Mouse (Mus musculus) heart, embryonic 15.5 days (tissue): Measurements from ENCODE around the gene Pcsk6. TPM values are rescaled to one million over a fixed set of nuclear protein-coding genes. Genes with fewer than 3 reads are reported as not detected.
A peak's percentile ranks its signal among the peaks of the same experiment; 100 is the strongest.

ENCODE experiments used
- ATAC-seq: fragments of 200-750 bp; cut with Nextera tagmentation; replicated peaks from 2 replicates; pipeline ENCODE4 v1.8.0; 2017; ENCODE audit warnings: low read depth, moderate TSS enrichment; ENCODE audit not compliant: insufficient number of reproducible peaks, insufficient read depth, low FRiP score
- H3K27ac ChIP-seq: fragments of 300-500 bp; sonication (generic); 2 replicates; pipeline ENCODE4 v1.5.1; 2015; ENCODE audit warnings: mild to moderate bottlenecking, inconsistent platforms
- H3K27me3 ChIP-seq: fragments of 300-500 bp; sonication (generic); 2 replicates; pipeline ENCODE4 v1.6.1; 2015; ENCODE audit warnings: inconsistent platforms
- H3K36me3 ChIP-seq: fragments of 300-500 bp; sonication (generic); 2 replicates; pipeline ENCODE4 v1.6.1; 2015; ENCODE audit warnings: mild to moderate bottlenecking, inconsistent platforms
- H3K4me1 ChIP-seq: fragments of 300-500 bp; sonication (generic); replicated peaks from 2 replicates; pipeline ENCODE4 v1.6.1; 2015; ENCODE audit warnings: inconsistent platforms
- H3K4me2 ChIP-seq: fragments of 300-500 bp; sonication (generic); 2 replicates; pipeline ENCODE4 v1.6.1; 2015; ENCODE audit warnings: inconsistent platforms, mild to moderate bottlenecking, moderate library complexity
- H3K4me3 ChIP-seq: fragments of 300-500 bp; sonication (generic); 2 replicates; pipeline ENCODE4 v1.5.1; 2015; ENCODE audit warnings: mild to moderate bottlenecking, inconsistent platforms
- H3K9ac ChIP-seq: fragments of 300-500 bp; sonication (generic); 2 replicates; pipeline ENCODE4 v1.6.1; 2015; ENCODE audit warnings: mild to moderate bottlenecking, inconsistent platforms
- H3K9me3 ChIP-seq: fragments of 300-500 bp; sonication (generic); replicated peaks from 2 replicates; pipeline ENCODE4 v1.6.1; 2016; ENCODE audit warnings: inconsistent platforms
- WGBS: fragments of 180-500 bp; shearing (Covaris S2); methylation state at CpG from one replicate; pipeline ENCODE4 v1.1.7; 2015; ENCODE audit warnings: mixed read lengths; 5-methylcytosine and 5-hydroxymethylcytosine counted together
- polyA plus RNA-seq: library from polyadenylated mRNA; unstranded; fragments of >200 nt; fragmentation: Nextera tagmentation; extraction: Ambion mirVana; gene quantifications from 2 replicates; pipeline ENCODE4 v1.2.1, GENCODE M21; 2015

The Pcsk6 gene
- polyA plus RNA-seq, 1 experiment from 2014 or later, result 1.8 TPM

DNA sequence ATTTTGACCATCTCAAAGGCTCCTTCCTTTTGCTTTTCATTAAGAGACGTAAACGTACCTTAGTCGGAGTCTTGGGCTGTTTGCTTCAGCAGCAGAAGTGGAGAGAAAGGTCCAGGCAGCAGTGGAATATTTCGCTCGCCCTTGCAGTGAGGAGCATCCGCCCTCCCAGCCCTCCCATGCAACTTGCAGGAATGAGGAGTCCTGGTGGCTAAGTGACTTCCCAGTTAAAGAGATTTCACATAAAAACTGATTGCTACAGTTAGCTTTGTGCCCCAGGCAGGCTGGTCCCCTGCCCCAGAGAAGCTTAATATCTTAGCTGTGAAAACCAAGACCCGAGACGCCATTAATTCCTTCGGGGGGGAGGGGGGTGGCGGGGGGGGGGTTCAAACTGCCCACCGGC lies 116.4 kb downstream of the Pcsk6 start:
- no peak for ATAC-seq
- Histone ChIP-seq H3K27me3 (no peaks in the 10 kb centered on the region), H3K4me1 (peaks cover 8% of the 10 kb centered on the region; the same call in 1 of the 2 replicates), H3K36me3 (no peaks in the 10 kb centered on the region), H3K9ac (no peak overlapping the region), H3K4me3 (no peak overlapping the region), H3K4me2 (no peak overlapping the region), H3K27ac (no peak overlapping the region), H3K9me3 (no peaks in the 10 kb centered on the region)
- WGBS, result 76% methylated on average over 11 of the region's 11 CpGs

DNA sequence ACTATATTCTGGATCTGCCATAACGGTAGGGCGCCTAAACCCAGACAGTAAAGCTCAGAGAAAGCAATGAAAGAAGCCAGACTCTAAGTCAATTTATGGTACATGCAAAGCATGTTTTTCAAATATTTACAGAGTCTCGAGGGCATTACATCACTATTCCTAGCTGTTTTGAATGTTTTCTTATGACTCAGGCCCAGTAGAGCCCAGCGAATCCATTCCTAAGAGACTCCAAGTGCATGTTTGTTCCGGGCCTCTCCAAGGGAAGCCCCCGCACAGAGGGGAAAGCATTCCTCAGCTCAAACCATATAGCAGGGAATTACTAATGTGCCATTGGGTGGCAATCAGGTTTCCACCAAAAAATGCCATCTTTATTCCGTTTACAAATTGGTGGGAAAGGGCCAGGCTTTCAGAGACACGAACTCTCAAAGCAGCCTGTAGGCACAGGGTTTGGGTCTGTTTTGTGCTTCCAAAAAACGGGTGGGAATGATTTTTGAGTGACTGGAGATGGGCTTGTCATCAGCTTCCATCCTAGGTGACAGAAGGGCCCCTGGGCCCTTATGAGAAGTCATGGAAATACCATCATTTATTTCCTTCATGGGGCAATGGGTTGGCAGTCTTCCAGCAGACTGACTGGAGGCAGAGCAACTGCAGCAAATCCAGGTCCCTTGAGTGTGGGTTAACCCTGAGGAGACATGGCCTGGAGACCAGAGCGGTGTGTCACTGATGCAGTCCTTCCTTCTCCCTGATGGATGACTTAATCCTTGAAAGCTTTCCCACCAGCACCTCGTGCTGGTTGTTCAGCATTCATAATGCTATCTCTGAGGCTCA lies 117.7 kb downstream of the Pcsk6 start:
- no peak overlapping the region for H3K4me3 ChIP-seq
- no peak overlapping the region for H3K9ac ChIP-seq
- H3K36me3 ChIP-seq, result no peaks in the 10 kb centered on the region
- H3K4me2 ChIP-seq, result no peak overlapping the region
- WGBS, result 62% methylated on average over 11 of the region's 11 CpGs
- peak; percentile 45; the same call in 1 of the 2 replicates for ATAC-seq
- no peaks in the 10 kb centered on the region for H3K27me3 ChIP-seq
- H3K27ac ChIP-seq, result 0 out of 2 replicates have a peak overlapping the region, but pooled peaks have one; percentile 8
- peaks cover 8% of the 10 kb centered on the region; the same call in 1 of the 2 replicates for H3K4me1 ChIP-seq
- no peaks in the 10 kb centered on the region for H3K9me3 ChIP-seq

DNA sequence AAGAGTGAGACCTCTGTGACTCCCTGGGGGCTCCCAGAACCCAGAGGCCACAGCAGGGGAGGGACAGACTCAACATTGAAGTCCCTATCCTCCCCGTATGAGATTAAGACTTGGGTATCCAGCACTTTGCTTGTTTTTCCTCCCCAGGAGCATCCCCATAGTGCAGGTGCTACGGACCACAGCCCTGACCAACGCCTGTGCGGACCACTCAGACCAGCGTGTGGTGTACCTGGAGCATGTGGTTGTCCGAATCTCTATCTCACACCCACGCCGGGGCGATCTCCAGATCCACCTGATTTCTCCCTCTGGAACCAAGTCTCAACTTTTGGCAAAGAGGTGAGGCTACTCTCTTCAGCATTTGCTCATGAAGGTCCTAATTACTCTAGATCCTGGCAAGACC lies 118.5 kb downstream of the Pcsk6 start:
- Histone ChIP-seq H3K9ac (no peak overlapping the region), H3K9me3 (no peaks in the 10 kb centered on the region), H3K4me2 (no peak overlapping the region), H3K36me3 (no peaks in the 10 kb centered on the region), H3K27ac (no peak overlapping the region), H3K4me1 (peaks cover 8% of the 10 kb centered on the region; the same call in 1 of the 2 replicates), H3K27me3 (no peaks in the 10 kb centered on the region), H3K4me3 (no peak overlapping the region)
- ATAC-seq, result no peak
- 90% methylated on average over 9 of the region's 9 CpGs for WGBS

DNA sequence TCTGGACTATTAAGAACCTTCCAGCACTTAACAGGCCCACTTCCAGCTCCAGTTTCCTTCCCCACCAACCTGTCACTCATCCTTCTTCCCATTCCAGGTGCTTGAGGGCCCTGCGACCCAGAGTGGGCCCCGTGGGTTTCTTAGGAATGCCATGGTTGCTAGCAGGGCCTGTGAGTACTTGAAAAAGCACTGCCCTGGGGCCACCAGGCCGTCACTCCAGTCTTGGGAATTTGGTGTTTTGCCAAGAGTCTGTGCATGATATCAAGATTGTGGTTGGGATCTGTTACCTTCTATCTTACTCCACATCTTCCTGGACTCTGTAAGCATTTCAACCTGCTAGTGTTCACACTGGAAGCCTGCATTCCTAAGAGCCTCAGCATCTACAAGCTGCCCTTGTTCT lies 120.5 kb downstream of the Pcsk6 start:
- no peaks in the 10 kb centered on the region for H3K27me3 ChIP-seq
- ATAC-seq, result no peak
- no peak overlapping the region for H3K9ac ChIP-seq
- no peaks in the 10 kb centered on the region for H3K9me3 ChIP-seq
- no peak overlapping the region for H3K27ac ChIP-seq
- no peak overlapping the region for H3K4me2 ChIP-seq
- no peaks in the 10 kb centered on the region for H3K36me3 ChIP-seq
- peaks cover 8% of the 10 kb centered on the region; the same call in 1 of the 2 replicates for H3K4me1 ChIP-seq
- H3K4me3 ChIP-seq, result no peak overlapping the region
- 51% methylated on average over 3 of the region's 3 CpGs for WGBS

DNA sequence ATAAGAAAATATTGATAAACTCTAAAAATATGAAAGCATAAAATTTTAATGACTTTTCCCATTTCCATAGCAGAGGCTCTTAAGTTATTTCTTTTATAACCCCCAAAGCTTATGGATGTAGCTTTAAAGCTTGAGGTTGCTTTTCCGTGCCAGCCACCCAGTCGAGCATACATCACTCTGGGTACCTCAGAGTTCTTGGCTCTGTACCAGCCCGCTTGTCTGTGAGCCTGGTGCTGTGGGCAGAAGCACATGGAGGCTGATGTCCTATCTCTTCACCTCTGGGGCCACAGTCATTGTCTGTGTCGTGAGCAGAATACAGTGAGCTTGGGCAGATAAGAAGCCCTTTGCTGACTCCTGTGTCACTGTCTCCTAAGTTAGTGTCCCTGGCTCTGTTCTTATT lies 126.7 kb downstream of the Pcsk6 start:
- Histone ChIP-seq H3K9me3 (no peaks in the 10 kb centered on the region), H3K36me3 (no peaks in the 10 kb centered on the region), H3K9ac (no peak overlapping the region), H3K4me1 (no peaks in the 10 kb centered on the region), H3K27me3 (no peaks in the 10 kb centered on the region), H3K27ac (no peak overlapping the region), H3K4me3 (no peak overlapping the region), H3K4me2 (no peak overlapping the region)
- no peak for ATAC-seq
- 68% methylated on average over 4 of the region's 4 CpGs for WGBS

DNA sequence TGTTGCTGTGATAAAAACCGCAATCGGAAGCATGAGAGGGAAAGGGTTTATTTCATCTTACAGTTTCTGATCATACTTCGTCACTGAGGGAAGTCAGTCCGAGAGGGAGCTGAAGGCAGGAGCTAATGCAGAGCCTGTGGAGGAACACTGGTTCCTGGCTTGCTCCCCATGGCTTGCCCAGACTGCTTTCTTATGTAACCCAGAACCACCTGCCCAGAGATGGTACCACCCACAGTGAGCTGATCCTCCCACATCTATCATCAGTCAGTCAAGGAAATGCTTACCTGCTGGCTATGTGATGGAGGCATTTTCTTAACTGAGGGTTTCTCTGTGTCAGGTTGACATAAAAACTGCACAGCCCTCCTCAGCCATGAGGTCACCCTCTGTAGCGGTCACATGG lies 127.2 kb downstream of the Pcsk6 start:
- 85% methylated on average over 5 of the region's 5 CpGs for WGBS

DNA sequence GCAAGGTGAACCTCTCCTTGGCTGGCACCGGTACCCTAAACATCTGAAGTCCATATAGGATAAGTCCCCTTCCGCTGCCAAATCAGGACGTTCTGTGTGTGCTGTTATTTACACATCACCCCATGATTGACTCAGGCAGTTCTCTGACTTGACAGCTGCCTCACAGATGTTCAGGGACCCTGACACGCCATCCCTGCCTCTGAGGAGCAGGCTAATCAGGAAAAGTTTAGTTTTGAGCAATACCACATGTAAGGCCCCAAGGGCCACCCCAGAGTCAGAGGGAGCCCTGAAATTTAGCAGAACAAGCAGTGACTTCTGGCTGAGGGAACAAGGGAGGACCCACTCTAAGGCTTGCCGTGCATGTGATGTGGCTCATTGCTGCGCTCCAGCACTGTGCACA lies 130.8 kb downstream of the Pcsk6 start:
- H3K4me3 ChIP-seq, result no peak overlapping the region
- no peaks in the 10 kb centered on the region for H3K27me3 ChIP-seq
- H3K4me1 ChIP-seq, result no peaks in the 10 kb centered on the region
- H3K9ac ChIP-seq, result no peak overlapping the region
- no peak for ATAC-seq
- WGBS, result 72% methylated on average over 6 of the region's 6 CpGs
- H3K27ac ChIP-seq, result no peak overlapping the region
- no peak overlapping the region for H3K4me2 ChIP-seq
- H3K36me3 ChIP-seq, result no peaks in the 10 kb centered on the region
- no peaks in the 10 kb centered on the region for H3K9me3 ChIP-seq

More for the DNA sequence above, 127.2 kb downstream of the Pcsk6 start:
- ATAC-seq, result no peak
- no peaks in the 10 kb centered on the region for H3K9me3 ChIP-seq
- no peak overlapping the region for H3K4me2 ChIP-seq
- H3K36me3 ChIP-seq, result no peaks in the 10 kb centered on the region
- no peak overlapping the region for H3K4me3 ChIP-seq
- H3K27ac ChIP-seq, result no peak overlapping the region
- H3K4me1 ChIP-seq, result no peaks in the 10 kb centered on the region
- no peak overlapping the region for H3K9ac ChIP-seq
- H3K27me3 ChIP-seq, result no peaks in the 10 kb centered on the region

DNA sequence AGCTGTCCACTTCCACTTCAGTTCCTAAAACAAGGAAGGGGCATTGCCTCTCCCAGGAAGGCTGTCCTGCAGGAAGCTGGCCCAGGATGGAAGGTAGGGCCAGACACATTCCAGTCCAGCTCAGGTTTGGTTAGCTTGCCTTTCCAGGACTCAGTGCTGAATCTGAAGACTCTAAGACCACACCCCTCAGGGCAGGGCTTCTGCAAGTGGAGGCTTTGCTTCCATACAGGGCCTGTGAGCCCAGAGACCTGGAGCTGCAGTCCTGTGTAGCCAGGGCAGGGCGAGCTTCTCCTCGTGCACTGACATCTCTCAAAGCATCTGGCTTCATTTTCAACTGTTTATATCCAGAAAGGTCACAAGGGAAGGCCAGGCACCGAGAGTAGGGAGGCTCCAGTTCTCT lies 131.9 kb downstream of the Pcsk6 start:
- no peak overlapping the region for H3K4me3 ChIP-seq
- 59% methylated on average over 3 of the region's 3 CpGs for WGBS
- no peak for ATAC-seq
- H3K27me3 ChIP-seq, result no peaks in the 10 kb centered on the region
- H3K4me1 ChIP-seq, result no peaks in the 10 kb centered on the region
- no peak overlapping the region for H3K9ac ChIP-seq
- H3K4me2 ChIP-seq, result no peak overlapping the region
- no peaks in the 10 kb centered on the region for H3K9me3 ChIP-seq
- no peaks in the 10 kb centered on the region for H3K36me3 ChIP-seq
- H3K27ac ChIP-seq, result no peak overlapping the region

DNA sequence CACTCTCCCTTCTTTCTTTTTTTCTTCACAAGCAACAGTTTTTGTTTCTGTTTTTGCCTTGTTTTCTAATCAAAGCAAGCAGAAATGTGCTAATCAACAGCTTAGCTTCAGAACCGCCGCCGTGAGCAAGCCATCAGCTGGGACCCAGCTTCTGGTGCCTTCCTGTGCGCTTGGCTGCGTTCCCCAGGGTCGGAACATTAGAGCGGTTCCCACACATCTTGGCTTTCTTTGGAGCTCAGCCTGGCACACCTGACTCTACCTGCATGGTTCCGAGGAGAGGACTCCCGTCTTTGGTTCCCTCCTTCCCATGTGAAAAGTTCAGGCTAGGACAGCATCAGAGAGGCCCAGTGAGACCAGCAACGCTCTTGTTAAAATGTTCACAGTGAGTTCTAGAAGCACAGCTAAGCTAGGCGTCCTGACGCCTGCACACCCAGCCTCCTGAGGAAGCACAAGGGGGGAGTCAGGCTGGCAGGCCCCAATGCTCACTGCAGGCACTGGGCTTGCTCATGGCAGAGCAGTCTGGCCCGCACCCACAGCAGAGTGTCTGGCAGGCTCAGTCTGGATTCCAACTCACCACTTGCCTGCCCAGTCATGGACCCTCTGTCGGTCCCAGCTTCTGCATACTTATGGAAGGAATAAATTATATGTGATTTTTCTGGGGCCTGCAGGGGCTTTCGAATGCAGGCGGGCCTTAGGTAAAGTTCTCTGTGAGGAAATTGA lies 139.7 kb downstream of the Pcsk6 start:
- WGBS, result 86% methylated on average over 16 of the region's 16 CpGs
- no peaks in the 10 kb centered on the region for H3K36me3 ChIP-seq
- H3K27me3 ChIP-seq, result no peaks in the 10 kb centered on the region
- H3K4me3 ChIP-seq, result no peak overlapping the region
- no peak overlapping the region for H3K4me2 ChIP-seq
- no peak overlapping the region for H3K9ac ChIP-seq
- H3K9me3 ChIP-seq, result no peaks in the 10 kb centered on the region
- no peaks in the 10 kb centered on the region for H3K4me1 ChIP-seq
- H3K27ac ChIP-seq, result no peak overlapping the region
- ATAC-seq, result no peak

DNA sequence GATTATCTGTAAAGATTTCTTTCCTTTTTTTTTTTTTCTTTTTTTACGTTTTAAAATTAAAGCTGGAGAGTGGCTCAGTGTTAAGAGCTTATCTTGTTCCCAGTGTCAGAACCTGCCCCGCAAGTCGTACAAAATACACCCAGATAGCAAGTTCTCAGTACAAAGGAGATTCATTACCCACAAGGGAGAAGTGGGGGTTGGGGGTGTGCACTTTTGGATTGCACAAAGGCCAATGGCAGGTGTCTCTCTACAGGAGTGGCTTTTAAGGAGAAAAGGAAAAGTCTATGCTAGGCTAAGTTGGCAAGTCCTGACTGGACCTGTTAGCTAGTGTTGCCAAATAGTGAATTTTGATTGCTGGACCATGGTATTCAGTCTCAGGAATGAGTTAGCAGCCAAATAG lies 140.3 kb downstream of the Pcsk6 start:
- Histone ChIP-seq H3K27ac (no peak overlapping the region), H3K4me2 (no peak overlapping the region), H3K4me1 (no peaks in the 10 kb centered on the region), H3K9me3 (no peaks in the 10 kb centered on the region), H3K36me3 (no peaks in the 10 kb centered on the region), H3K9ac (no peak overlapping the region), H3K27me3 (no peaks in the 10 kb centered on the region), H3K4me3 (no peak overlapping the region)
- 44% methylated on average over 3 of the region's 3 CpGs for WGBS
- no peak for ATAC-seq

DNA sequence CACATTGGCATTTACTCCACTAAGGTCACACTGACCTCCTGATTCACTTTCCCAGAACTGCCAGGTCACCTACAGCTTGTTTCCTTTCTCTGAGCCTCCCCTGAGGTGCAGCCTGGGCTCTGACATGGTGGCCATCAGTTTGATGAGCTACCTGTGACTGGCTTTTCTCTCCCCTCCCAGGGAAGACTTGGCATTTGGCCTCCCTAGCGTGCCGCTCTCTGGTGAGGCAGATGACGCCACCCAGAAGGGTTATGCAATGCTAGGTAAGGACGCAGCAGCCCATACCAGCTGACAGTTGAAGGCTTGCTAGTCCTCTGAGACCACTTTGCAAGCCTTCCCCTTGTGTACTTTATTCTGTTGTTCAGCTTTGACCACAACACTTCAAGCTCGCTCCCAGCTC lies 141.9 kb downstream of the Pcsk6 start:
- no peak overlapping the region for H3K4me2 ChIP-seq
- H3K9me3 ChIP-seq, result no peaks in the 10 kb centered on the region
- H3K9ac ChIP-seq, result no peak overlapping the region
- no peaks in the 10 kb centered on the region for H3K27me3 ChIP-seq
- H3K4me3 ChIP-seq, result no peak overlapping the region
- no peak for ATAC-seq
- WGBS, result 81% methylated on average over 5 of the region's 5 CpGs
- no peaks in the 10 kb centered on the region for H3K4me1 ChIP-seq
- no peak overlapping the region for H3K27ac ChIP-seq
- no peaks in the 10 kb centered on the region for H3K36me3 ChIP-seq
